In genomic region chr17:50199075-50199850, GRCm38 (mm10) we compare ENCODE assay signal across 15 mouse cellular contexts. TPM values are rescaled to one million over a fixed set of nuclear protein-coding genes. Genes with fewer than 3 reads are reported as not detected.
DNase-seq lines count a peak whose midpoint lies in the region; ATAC-seq lines count a peak whose summit lies in the region.
"Had no signal": no experiment of that assay in that cellular context is flagged by ENCODE, and none has a peak within 500 bp of the region (broad histone marks: within the 10 kb centered on the region; RNA-seq: fewer than 3 reads in every experiment).

No protein-coding gene starts in this region.

- no peaks in the 10 kb centered on the region; the same call in 1 of the 2 replicates for H3K4me1 ChIP-seq in forebrain, embryonic 16.5 days (replicated peaks; ENCODE audit: control insufficient read depth, insufficient read depth, low read length)
- 0 out of 2 replicates have a peak, but pooled peaks cover 2% of the 10 kb centered on the region for H3K4me1 ChIP-seq in forebrain, embryonic 11.5 days (replicated peaks; ENCODE audit: control insufficient read depth, insufficient read depth, low read length)
- no peaks in the 10 kb centered on the region for H3K4me1 ChIP-seq in midbrain, embryonic 14.5 days (ENCODE audit: control insufficient read depth, insufficient read depth, low read length)
- H3K4me1 ChIP-seq in midbrain, embryonic 10.5 days = peaks cover 9% of the 10 kb centered on the region; the same call in 1 of the 2 replicates
- H3K4me1 ChIP-seq: neural tube, embryonic 12.5 days had no signal

- H3K9ac ChIP-seq in forebrain, embryonic 16.5 days (replicated peaks; ENCODE audit: low read depth, low read length) = no peak overlapping the region
- no peak overlapping the region for H3K9ac ChIP-seq in forebrain, embryonic 11.5 days (ENCODE audit: low read length)
- no peak overlapping the region for H3K9ac ChIP-seq in midbrain, embryonic 14.5 days (replicated peaks; ENCODE audit: low read length)
- H3K9ac ChIP-seq: kidney, embryonic 15.5 days; limb, embryonic 13.5 days; neural tube, embryonic 12.5 days had no signal

- no peak for DNase-seq in forebrain, embryonic 11.5 days (ENCODE audit: low spot score)
- DNase-seq in midbrain, embryonic 14.5 days = peak; percentile 46
- DNase-seq in midbrain, embryonic 10.5 days (ENCODE audit: low spot score) = no peak
- DNase-seq in cerebellum, adult 9-11 months = peak; percentile 85
- DNase-seq in skeletal muscle tissue, adult 2 months (ENCODE audit: low read depth, low spot score) = peak; percentile 42
- DNase-seq in thymus, postnatal 14 days = no peak
- no peak for DNase-seq in kidney, adult 8-10 months
- DNase-seq: B cell, adult 2 months; lung, postnatal 4 days; right cerebral cortex, postnatal 25 days had no signal

- no peaks in the 10 kb centered on the region for H3K9me3 ChIP-seq in forebrain, embryonic 16.5 days (ENCODE audit: control insufficient read depth, low read length)
- no peaks in the 10 kb centered on the region for H3K9me3 ChIP-seq in forebrain, embryonic 11.5 days (ENCODE audit: control insufficient read depth, low read length)
- H3K9me3 ChIP-seq in midbrain, embryonic 14.5 days (ENCODE audit: control insufficient read depth, low read length) = no peaks in the 10 kb centered on the region
- no peaks in the 10 kb centered on the region for H3K9me3 ChIP-seq in midbrain, embryonic 10.5 days (replicated peaks)
- H3K9me3 ChIP-seq: kidney, embryonic 15.5 days; limb, embryonic 13.5 days; neural tube, embryonic 12.5 days had no signal

- no peaks in the 10 kb centered on the region for H3K27me3 ChIP-seq in forebrain, embryonic 16.5 days (replicated peaks; ENCODE audit: control insufficient read depth, insufficient read depth, low read length)
- H3K27me3 ChIP-seq in forebrain, embryonic 11.5 days (ENCODE audit: control insufficient read depth, insufficient read depth, low read length) = no peaks in the 10 kb centered on the region
- H3K27me3 ChIP-seq in midbrain, embryonic 14.5 days (ENCODE audit: control insufficient read depth, insufficient read depth, low read length) = no peaks in the 10 kb centered on the region
- H3K27me3 ChIP-seq in midbrain, embryonic 10.5 days (ENCODE audit: low read depth, poor library complexity, severe bottlenecking) = peaks cover 18% of the 10 kb centered on the region
- H3K27me3 ChIP-seq: kidney, embryonic 15.5 days; limb, embryonic 13.5 days had no signal

- no peak overlapping the region for H3K4me2 ChIP-seq in forebrain, embryonic 16.5 days (ENCODE audit: low read length)
- no peak overlapping the region for H3K4me2 ChIP-seq in forebrain, embryonic 11.5 days (ENCODE audit: low read depth, low read length, severe bottlenecking)
- H3K4me2 ChIP-seq in midbrain, embryonic 14.5 days (ENCODE audit: low read length) = no peak overlapping the region
- H3K4me2 ChIP-seq: kidney, embryonic 15.5 days; limb, embryonic 13.5 days; neural tube, embryonic 12.5 days had no signal

- no peak overlapping the region for H3K4me3 ChIP-seq in forebrain, embryonic 16.5 days (replicated peaks; ENCODE audit: low read length)
- H3K4me3 ChIP-seq in forebrain, embryonic 11.5 days (ENCODE audit: low read depth, low read length) = no peak overlapping the region
- H3K4me3 ChIP-seq in midbrain, embryonic 14.5 days (replicated peaks; ENCODE audit: low read depth, low read length) = no peak overlapping the region
- no peak overlapping the region for H3K4me3 ChIP-seq in midbrain, embryonic 10.5 days
- H3K4me3 ChIP-seq: kidney, embryonic 15.5 days; left cerebral cortex, adult 2 months; limb, embryonic 13.5 days; neural tube, embryonic 12.5 days had no signal

- no peaks in the 10 kb centered on the region for H3K36me3 ChIP-seq in forebrain, embryonic 16.5 days (ENCODE audit: control insufficient read depth, insufficient read depth)
- no peaks in the 10 kb centered on the region for H3K36me3 ChIP-seq in forebrain, embryonic 11.5 days (ENCODE audit: control insufficient read depth, insufficient read depth, low read length)
- no peaks in the 10 kb centered on the region for H3K36me3 ChIP-seq in midbrain, embryonic 14.5 days (ENCODE audit: control insufficient read depth, insufficient read depth, low read length)
- H3K36me3 ChIP-seq in midbrain, embryonic 10.5 days = no peaks in the 10 kb centered on the region
- H3K36me3 ChIP-seq: kidney, embryonic 15.5 days; limb, embryonic 13.5 days; neural tube, embryonic 12.5 days had no signal

- peak; percentile 73 for ATAC-seq in forebrain, embryonic 16.5 days
- ATAC-seq in forebrain, embryonic 11.5 days (replicated peaks; ENCODE audit: low FRiP score) = no peak
- no peak for ATAC-seq in midbrain, embryonic 14.5 days (ENCODE audit: low FRiP score, low TSS enrichment)

- no peak overlapping the region for H3K27ac ChIP-seq in forebrain, embryonic 16.5 days (ENCODE audit: low read length)
- no peak overlapping the region for H3K27ac ChIP-seq in forebrain, embryonic 11.5 days (ENCODE audit: low read depth, low read length)
- no peak overlapping the region for H3K27ac ChIP-seq in midbrain, embryonic 14.5 days (replicated peaks; ENCODE audit: low read depth, low read length)
- no peak overlapping the region for H3K27ac ChIP-seq in midbrain, embryonic 10.5 days (replicated peaks)
- H3K27ac ChIP-seq: kidney, embryonic 15.5 days; left cerebral cortex, adult 2 months; limb, embryonic 13.5 days; neural tube, embryonic 12.5 days had no signal

- WGBS in forebrain, embryonic 16.5 days = 56% methylated on average over 8 of the region's 8 CpGs
- WGBS in forebrain, embryonic 11.5 days = 81% methylated on average over 8 of the region's 8 CpGs
- WGBS in midbrain, embryonic 14.5 days = 82% methylated on average over 8 of the region's 8 CpGs
- 83% methylated on average over 8 of the region's 8 CpGs for WGBS in midbrain, embryonic 10.5 days

RNA-seq across cellular contexts. Expression of gene Rftn1, which starts 8.8 kb away (rescaled TPM):
- 17.8 and 24.6 TPM in 2 replicates for polyA plus RNA-seq in forebrain, embryonic 16.5 days (2015; fragmentation: Nextera tagmentation; extraction: Ambion mirVana)
- 11.6 and 12.9 TPM in 2 replicates for polyA plus RNA-seq in forebrain, embryonic 11.5 days (2014; fragmentation: Nextera tagmentation; extraction: Ambion mirVana)
- 12.8 and 13.6 TPM in 2 replicates for polyA plus RNA-seq in midbrain, embryonic 14.5 days (2014; fragmentation: Nextera tagmentation; extraction: Ambion mirVana)
- polyA plus RNA-seq in midbrain, embryonic 10.5 days (2016; fragmentation: Nextera tagmentation; extraction: Ambion mirVana) = 4.2 and 4.9 TPM in 2 replicates

Comparison
In these comparisons a context has a peak if more than half of its experiments do, and no peak if none do; other contexts are left out.
1. DNase-seq: peak in midbrain, embryonic 14.5 days (single experiment), cerebellum, adult 9-11 months (single experiment) and skeletal muscle tissue, adult 2 months (single experiment); none in forebrain, embryonic 11.5 days (single experiment), midbrain, embryonic 10.5 days (single experiment), thymus, postnatal 14 days (single experiment) and kidney, adult 8-10 months (0 of 2).